Mouse (Mus musculus): ENCODE measurements at regions not wholly inside any gene's neighbourhood (a gene's known extent, or its start where the extent isn't known, plus 50 kb on each side); places are given as distances from the start of the nearest gene placed in this dataset.

DNA sequence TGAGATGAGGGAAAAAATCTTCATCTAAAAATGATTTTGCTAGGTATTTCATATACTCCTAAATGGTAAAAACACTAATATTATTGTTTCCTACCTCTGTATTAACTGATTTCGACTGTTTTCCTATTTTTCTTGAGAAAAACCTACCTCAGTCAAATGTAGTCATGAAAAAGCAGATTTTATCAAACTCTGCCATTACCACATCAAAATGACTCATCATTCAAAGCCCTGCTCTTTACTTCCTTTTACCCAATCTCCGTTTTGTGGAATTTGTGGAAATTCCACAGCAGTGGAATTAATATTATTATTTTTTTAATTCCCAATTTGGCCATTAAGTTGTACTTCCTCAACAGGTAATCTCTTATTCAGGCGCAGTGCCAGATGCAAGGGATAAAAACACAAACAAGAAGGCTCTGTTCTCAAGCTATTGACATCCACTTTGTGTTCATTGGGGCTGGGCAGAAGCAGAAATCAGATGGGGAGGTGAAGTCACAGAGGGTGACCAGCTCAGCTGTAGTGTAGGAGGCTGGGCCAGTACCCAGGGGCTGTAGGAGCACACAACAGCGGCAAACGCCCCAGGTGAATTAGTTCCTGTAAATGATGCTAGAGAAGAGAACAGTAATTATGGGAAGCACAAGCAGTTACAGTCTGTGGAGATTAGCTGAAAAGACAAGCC lies 138.2 kb upstream of the Mocs2 start:
- no peak for DNase-seq

DNA sequence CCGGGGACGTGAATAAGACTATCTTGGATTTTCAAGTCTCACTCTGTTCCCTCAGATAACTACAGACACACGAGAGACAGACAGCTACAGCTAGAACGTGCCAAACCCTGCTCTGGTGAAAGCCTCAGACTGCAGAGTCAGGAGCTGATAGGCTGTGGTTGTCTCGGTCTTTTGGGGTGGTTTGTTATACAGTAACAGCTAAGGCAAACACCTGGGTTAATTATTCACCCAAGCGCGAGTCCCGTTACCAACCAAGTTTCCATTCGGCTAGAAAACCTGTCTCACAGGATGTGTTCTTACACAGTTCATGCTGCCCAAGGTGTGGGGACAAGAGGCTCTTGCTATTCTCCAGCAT lies 137.7 kb upstream of the Mocs2 start:
- no peak for DNase-seq

DNA sequence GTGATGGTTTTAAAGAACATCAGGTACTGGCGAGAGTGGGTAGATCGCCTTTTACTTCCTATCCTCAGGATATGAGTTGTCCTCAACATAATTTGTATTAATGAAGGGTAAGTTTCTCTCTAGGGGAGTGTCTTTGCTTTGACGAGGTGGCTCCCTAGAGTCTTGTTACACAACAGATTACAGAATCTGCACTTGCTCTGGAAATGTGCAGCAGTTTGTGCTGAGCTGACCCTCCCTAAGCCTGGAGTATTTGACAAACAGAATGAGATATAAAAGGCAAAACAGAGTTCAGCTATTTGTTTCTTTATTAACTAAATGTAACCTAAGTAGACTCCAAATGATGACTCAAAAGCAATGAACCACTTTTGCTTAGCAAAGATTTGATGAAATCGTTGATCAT lies 136.8 kb upstream of the Mocs2 start:
- no peak for DNase-seq

DNA sequence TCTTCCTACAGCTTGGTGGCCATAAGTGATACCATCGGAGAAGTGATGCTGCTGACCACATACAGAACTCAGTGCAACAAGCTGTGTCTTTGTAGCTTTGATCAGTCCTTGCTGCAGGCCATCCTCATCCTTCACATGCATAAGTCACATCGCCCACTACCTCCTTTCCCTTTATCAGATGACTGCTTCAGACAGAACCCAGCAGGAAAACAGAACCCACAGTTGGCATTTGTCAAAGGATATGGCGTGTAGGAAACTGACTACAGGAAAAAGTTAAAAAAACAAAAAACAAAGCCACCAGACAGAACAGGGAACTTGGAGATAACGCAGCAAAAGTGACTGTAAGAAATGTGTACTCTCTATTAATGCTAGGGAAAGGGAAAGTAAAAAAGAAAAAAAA lies 136.1 kb upstream of the Mocs2 start:
- DNase-seq: no peak

DNA sequence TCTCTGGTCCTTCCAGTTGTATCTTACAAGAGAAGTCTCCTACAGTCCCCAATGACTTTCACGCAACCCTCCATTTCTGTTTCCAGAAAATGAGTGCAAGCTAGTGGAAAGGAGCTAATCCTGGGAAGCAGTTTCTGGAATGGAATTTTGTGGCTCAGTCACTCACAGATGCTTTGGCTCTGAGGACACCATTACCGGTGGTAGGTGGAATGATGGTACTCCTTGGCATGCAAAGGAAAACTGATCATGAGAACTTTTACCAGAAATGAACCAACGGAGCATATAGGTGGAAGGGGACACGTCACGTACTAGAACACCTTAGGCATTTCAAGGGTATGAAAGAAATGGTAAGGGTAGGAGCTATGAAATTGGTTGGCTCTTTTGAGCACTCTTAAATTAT lies 135.1 kb upstream of the Mocs2 start:
- DNase-seq: no peak

DNA sequence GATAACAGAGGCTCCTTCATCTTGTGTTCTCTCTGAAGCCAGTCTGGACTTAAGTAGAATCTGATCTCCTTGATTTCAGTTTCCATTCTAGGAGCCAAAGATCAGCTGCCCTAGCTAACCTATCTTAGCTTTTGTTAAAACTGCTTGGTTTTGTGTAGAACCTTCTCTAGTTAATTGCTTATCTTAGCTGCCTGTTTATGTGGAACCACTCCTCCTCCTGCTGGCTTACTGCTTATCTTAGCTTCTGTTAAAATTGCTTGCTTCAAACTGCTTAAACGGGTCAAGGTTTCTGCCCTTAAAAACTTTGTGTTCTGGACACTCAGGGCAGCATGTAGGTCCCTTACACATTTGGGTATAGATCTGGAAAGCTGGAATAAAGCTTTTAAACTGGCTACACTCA lies 133.7 kb upstream of the Mocs2 start:
- DNase-seq: no peak

DNA sequence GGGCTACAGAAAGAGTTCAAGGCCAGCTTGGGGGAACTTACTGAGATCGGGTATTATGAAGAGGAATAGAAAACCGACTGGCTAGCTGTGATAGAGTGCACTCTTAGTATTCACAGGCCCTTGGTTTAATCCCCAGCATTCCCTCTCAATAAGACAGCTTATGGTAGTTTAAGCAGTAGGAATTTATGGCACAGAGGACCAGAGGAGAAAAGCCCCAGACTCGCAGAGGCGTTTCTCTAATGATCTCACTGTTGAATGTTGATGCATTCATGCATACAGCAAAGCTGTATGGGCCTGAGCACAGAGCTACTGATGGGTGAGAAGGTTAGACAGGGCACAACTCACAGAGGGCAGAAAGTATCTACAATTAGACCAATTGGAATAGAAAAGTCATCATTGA lies 132.7 kb upstream of the Mocs2 start:
- no peak for DNase-seq

DNA sequence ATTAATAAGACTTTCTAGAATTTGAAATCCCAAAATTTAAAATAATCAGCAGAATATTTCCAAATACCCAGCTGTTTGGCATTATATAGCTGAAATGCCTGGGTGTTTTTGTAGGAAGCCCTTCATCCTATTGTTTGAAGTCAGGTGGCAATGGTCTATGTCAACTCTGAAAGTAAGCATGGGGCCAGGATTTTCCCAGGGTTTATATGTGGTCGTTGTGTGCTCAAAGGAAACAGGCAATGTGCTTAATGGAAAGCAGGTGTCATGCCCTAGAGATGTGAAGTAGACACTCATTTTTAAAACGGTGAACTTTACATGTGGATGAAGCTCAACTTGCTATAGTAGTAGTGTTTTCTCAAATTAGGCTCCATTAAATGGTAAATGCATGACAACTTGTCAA lies 105.4 kb upstream of the Mocs2 start:
- DNase-seq: no peak

DNA sequence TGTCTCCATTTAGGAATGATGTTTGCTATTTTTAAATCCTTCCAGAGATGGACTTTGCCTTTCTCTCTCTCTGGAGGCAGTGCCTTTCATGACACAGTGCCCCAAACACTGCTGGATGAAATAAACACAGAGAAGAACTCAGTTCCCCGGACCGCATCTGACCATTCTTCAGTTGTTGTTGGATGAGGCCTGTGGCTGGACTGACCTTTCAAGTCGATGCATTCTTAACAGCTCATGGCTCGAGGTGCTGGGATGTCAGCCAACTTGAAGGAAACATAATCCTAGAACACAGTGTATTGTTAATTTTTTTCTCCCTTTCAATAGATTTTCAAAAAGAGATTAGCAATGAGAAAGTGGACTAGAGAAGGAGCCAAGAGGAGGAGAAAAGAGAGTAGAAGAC lies 98.3 kb upstream of the Mocs2 start:
- no peak for DNase-seq

DNA sequence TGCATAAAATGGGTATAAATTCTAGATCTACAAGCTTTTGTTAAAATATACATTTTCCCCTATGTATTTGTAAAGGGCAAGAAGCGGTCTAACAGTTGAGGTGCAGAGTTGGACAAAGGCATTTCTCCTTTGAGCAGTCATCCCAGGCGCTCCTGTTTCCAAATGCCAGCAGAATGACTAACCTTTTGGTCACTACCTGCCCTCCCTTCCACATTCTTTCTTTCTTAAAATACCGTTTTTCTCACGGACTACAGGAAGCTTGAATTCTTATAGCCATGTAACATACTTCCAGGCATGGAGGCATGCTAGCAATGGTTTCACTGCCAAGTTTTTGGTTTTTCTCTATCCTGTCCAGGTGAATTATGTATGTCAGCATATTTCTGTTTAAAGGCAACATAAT lies 91.2 kb upstream of the Mocs2 start:
- DNase-seq: no peak

DNA sequence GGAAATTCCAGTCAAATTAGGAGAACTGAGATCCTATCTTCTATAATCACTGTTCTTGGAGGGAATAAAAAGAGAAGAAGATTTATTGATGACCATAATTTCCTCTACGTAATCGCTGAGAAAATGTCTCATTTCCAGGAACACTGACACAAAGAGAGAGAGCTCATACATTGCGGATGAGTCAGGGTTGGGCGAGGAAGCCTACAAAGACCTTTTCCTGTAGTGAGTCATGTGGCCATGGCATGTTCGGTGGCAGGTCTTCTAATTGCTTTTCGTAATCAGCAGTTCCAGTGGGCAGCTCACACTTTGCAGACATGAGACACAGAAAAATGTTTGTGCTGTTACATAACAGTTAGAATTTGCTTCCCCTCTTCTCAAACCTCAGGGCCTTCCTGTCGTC lies 83.0 kb upstream of the Mocs2 start:
- DNase-seq: no peak

DNA sequence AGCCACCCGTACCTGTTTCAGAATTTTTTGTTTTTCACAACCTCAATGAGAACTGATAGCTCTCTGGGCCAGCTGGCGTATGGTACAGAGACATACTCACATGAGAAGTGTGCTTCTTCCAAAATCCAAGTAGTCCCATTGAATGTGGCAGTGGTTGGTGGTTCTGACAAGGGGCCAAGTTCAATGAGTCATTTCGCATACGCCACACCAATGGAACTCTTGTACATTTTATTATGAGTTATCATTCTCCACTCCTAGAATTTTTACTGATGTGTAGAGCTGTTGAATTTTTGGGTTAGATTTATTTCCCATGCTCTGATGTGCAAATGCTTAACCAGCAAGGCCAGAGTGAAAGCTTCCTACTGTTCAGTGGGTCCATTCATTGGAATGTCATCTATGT lies 82.0 kb upstream of the Mocs2 start:
- DNase-seq: no peak

DNA sequence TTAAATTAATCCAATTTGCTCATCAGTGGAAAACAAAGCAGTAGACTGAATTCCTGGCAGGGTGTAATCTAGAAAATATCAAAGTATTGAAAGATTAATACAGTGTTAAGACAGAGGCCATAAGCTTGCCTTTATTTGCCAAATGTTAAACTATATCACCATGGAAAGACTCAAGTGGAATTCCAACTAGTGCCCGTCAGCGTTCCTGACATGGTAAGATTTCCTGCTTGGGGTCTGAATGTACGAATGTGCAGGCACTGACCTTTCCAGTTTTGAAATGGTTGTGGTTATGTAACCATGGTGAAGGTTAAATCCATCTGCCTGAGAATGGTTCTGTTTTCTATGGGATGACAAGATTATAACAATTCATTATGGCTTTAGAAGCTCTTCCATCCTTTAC lies 75.5 kb upstream of the Mocs2 start:
- no peak for DNase-seq

DNA sequence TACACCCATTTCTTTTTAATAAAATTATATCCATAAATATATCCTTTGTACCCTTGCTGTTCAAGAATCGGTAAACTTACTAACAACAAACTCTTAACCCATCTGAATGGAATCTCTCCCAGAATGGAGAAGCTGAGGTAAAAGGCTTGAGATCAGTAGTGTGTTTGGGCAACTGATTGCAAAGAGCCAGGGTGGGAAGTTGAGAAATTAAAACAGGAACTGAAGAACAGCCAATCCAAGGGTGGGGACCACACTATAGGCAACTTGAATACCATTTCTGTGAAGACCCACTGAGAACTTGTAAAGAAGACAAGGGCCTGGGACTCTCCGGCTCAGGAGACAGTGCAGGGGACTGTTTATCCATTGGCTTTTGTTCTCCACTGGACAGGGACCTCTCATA lies 72.2 kb upstream of the Mocs2 start:
- DNase-seq: no peak

DNA sequence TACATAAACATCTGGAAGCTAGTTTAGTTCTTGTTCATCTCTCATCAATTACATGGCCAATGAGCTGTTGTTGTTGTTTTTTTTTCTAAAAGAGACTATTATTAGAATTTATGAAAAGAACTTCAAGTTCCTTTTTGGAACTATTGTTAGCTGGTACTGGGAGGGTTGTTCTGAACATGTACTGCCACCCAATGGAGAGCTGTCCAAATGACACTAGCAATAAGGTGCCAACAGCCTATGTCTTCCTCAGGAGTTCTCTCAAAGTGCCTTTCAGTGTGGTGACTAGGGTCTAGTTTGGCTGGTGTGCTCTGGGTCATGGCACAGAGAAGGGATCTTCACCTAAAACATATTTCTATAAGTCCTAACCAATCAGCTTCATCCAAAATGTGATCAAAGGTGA lies 60.6 kb upstream of the Mocs2 start:
- DNase-seq: peak; percentile 6

DNA sequence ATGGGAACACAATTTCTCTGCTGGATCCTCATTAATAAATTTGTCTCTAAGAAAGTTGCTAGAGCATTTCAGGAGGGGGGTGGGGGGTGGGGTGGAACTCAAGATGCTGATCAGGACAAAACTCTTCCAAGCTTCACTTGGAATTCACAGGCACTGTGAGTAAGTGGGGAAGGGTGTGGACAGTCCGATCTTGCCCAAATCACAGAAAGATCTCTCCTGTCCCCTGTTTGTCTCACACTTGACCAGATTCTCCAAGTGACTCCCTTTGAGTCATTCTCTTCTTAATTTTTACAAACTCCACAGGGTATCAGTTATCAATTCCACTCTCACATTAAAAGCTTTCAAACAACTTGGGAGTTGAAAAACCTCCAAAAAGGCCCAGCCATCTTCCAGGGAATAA lies 58.1 kb upstream of the Mocs2 start:
- no peak for DNase-seq

DNA sequence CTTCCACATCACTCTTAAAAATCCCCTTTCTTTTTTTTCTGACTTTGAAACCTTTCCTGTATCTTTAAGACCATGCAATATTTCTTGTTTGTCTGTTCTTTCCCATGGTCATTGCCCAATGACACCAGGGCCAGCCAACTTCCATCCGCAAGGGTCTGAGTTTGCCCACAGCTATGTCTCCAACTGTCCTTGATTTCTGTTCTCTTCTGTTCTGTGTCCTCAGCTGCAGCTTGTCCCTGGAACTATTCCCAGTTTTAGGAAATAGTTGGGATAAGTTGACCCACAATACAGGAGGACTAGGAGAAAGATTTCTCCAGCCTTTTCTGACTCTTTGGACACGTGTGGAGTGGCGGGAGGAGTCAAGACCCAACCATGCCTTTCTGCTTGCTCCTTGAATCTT lies 57.1 kb upstream of the Mocs2 start:
- DNase-seq: no peak

Data from right cerebral cortex, postnatal 25 days (tissue).